ENCODE assay signal across 12 mouse cellular contexts in the genomic region with DNA sequence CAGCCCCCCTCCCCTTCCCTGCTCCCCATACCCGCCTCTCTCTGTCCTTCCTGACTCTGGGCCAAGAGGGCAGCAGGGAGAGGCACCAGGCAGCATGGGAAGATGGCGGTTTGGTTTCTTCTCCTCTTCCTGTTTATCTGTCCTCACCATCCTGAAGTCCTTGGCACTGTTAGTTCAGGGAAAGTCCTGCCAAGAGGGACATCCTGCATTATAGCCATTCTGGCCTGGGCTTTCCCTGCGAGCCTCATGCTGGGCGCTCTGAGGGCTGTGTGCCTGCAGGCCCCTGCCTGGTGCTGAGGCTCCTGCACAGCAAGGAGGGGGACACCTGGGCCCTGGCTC. TPM values are rescaled to one million over a fixed set of nuclear protein-coding genes. Genes with fewer than 3 reads are reported as not detected.
DNase-seq lines count a peak whose midpoint lies in the region; ATAC-seq and TF ChIP-seq lines count a peak whose summit lies in the region.
"Had no signal": no experiment of that assay in that cellular context is flagged by ENCODE, and none has a peak within 500 bp of the region (broad histone marks: within the 10 kb centered on the region; RNA-seq: fewer than 3 reads in every experiment).

No protein-coding gene starts in this region.

- H3K27me3 ChIP-seq in heart, adult 2 months (ENCODE audit: control insufficient read depth, insufficient read depth, low read length), result no peaks in the 10 kb centered on the region
- no peaks in the 10 kb centered on the region for H3K27me3 ChIP-seq in liver, adult 2 months (ENCODE audit: control insufficient read depth, insufficient read depth, low read length)
- H3K27me3 ChIP-seq in liver, postnatal 0 days (ENCODE audit: insufficient read depth, low read length), result no peaks in the 10 kb centered on the region
- H3K27me3 ChIP-seq: limb, embryonic 13.5 days had no signal

- peaks cover 6% of the 10 kb centered on the region for H3K79me2 ChIP-seq in heart, adult 2 months (replicated peaks; ENCODE audit: control insufficient read depth, insufficient read depth, low read length)
- peaks cover 33% of the 10 kb centered on the region for H3K79me2 ChIP-seq in liver, adult 2 months (ENCODE audit: control insufficient read depth, insufficient read depth, low read length)

- intact Hi-C loops in heart, adult 2 months (cut with DNase I), result no loop called here
- intact Hi-C loops in heart, postnatal 25 days (cut with DNase I), result no loop called here

- H3K4me2 ChIP-seq in liver, postnatal 0 days (ENCODE audit: low read depth, low read length), result no peak overlapping the region
- H3K4me2 ChIP-seq: limb, embryonic 13.5 days; midbrain, embryonic 11.5 days had no signal

- H3K9me3 ChIP-seq in liver, postnatal 0 days (ENCODE audit: low read length), result no peaks in the 10 kb centered on the region

- H3K4me3 ChIP-seq in heart, adult 2 months, result no peak overlapping the region
- H3K4me3 ChIP-seq in liver, adult 2 months (ENCODE audit: insufficient read depth, low read depth, low read length), result no peak overlapping the region
- no peak overlapping the region for H3K4me3 ChIP-seq in liver, postnatal 0 days (ENCODE audit: low read depth, low read length)
- H3K4me3 ChIP-seq: limb, embryonic 13.5 days had no signal

- peaks cover 25% of the 10 kb centered on the region for H3K36me3 ChIP-seq in heart, adult 2 months (ENCODE audit: control insufficient read depth, insufficient read depth, low read length)
- no peaks in the 10 kb centered on the region for H3K36me3 ChIP-seq in liver, adult 2 months (ENCODE audit: control insufficient read depth, insufficient read depth, low read length)
- no peaks in the 10 kb centered on the region for H3K36me3 ChIP-seq in liver, postnatal 0 days (replicated peaks; ENCODE audit: insufficient read depth, low read length)
- H3K36me3 ChIP-seq: limb, embryonic 13.5 days had no signal

- peak in 1 of 2 experiments; percentile 26 for DNase-seq in heart, adult 2 months
- no peak for DNase-seq in heart, postnatal 25 days (ENCODE audit: low spot score)
- no peak for DNase-seq in liver, adult 2 months (ENCODE audit: extremely low read depth, low read depth, low spot score)
- no peak for DNase-seq in liver, postnatal 0 days
- peak; percentile 84 for DNase-seq in cerebellum, postnatal 14 days
- peak; percentile 80 for DNase-seq in lung, postnatal 25 days (ENCODE audit: low spot score)
- DNase-seq in MN1 (ENCODE audit: low spot score), result no peak
- no peak for DNase-seq in urinary bladder, postnatal 10 days (ENCODE audit: low spot score)
- DNase-seq: B cell, adult 2 months had no signal

- WGBS in heart, adult 2 months, result 25% methylated on average over 4 of the region's 4 CpGs
- WGBS in liver, adult 2 months, result 66% methylated on average over 4 of the region's 4 CpGs
- WGBS in liver, postnatal 0 days (ENCODE audit: insufficient replicate concordance), result 57% methylated on average over 4 of the region's 4 CpGs

- no peak for ATAC-seq in liver, postnatal 0 days

- H3K4me1 ChIP-seq in heart, adult 2 months (ENCODE audit: control insufficient read depth, insufficient read depth, low read length), result peaks cover 58% of the 10 kb centered on the region
- peaks cover 9% of the 10 kb centered on the region for H3K4me1 ChIP-seq in liver, adult 2 months (ENCODE audit: control insufficient read depth, insufficient read depth, low read length)
- peaks cover 18% of the 10 kb centered on the region for H3K4me1 ChIP-seq in liver, postnatal 0 days (ENCODE audit: insufficient read depth)

- no peak for TF ChIP-seq EP300 in heart, adult 2 months (IDR thresholded peaks at IDR 0.05; ENCODE audit: insufficient read depth, low read depth, low read length)
- TF ChIP-seq EP300 in liver, postnatal 0 days (IDR thresholded peaks at IDR 0.05; ENCODE audit: low read depth), result no peak

- TF ChIP-seq POLR2A in heart, adult 2 months (IDR thresholded peaks at IDR 0.05; ENCODE audit: insufficient read depth, low read depth, low read length), result no peak
- TF ChIP-seq POLR2A in liver, adult 2 months (IDR thresholded peaks at IDR 0.05; ENCODE audit: extremely low read depth, insufficient read depth, low read length), result no peak

- H3K27ac ChIP-seq in heart, adult 2 months, result peak overlapping the region; percentile 77
- 0 out of 2 replicates have a peak overlapping the region, but pooled peaks have one; percentile 7 for H3K27ac ChIP-seq in liver, adult 2 months (replicated peaks; ENCODE audit: insufficient read depth, low read depth, low read length)
- no peak overlapping the region for H3K27ac ChIP-seq in liver, postnatal 0 days (ENCODE audit: low read depth)
- H3K27ac ChIP-seq: limb, embryonic 13.5 days had no signal

- no peak overlapping the region for H3K9ac ChIP-seq in heart, adult 2 months (ENCODE audit: low read depth, low read length)
- no peak overlapping the region for H3K9ac ChIP-seq in liver, adult 2 months (ENCODE audit: low read depth, low read length)
- no peak overlapping the region for H3K9ac ChIP-seq in liver, postnatal 0 days (replicated peaks)
- H3K9ac ChIP-seq: limb, embryonic 13.5 days had no signal

- no peak for TF ChIP-seq CTCF in heart, adult 2 months (IDR thresholded peaks at IDR 0.05)
- TF ChIP-seq CTCF in liver, adult 2 months (IDR thresholded peaks at IDR 0.05; ENCODE audit: low read depth, low read length), result no peak
- no peak for TF ChIP-seq CTCF in liver, postnatal 0 days (IDR thresholded peaks at IDR 0.05; ENCODE audit: low read depth)

RNA-seq across cellular contexts. Expression of gene Pald1, which starts 10.8 kb away (rescaled TPM):
- total RNA-seq in heart, adult 2 months (2021), result 10 to 100 TPM; 15.3 to 17.6 TPM
- polyA plus RNA-seq in heart, adult 2 months (2012; rRNA removed), result 17.7 and 20.4 TPM in 2 replicates
- total RNA-seq in heart, postnatal 25 days (2021), result 10 to 100 TPM; 16.1 to 21.9 TPM
- 7.5 and 8.0 TPM in 2 replicates for total RNA-seq in liver, adult 2 months (2014; rRNA removed)
- polyA plus RNA-seq in liver, adult 2 months (2012; rRNA removed), result 6.6 and 8.1 TPM in 2 replicates
- polyA plus RNA-seq in liver, postnatal 0 days (2015; fragmentation: Nextera tagmentation; extraction: Ambion mirVana), result 3.7 and 3.8 TPM in 2 replicates

RNA-seq across cellular contexts. Expression of gene Nodal, which starts 45.2 kb away (rescaled TPM):
- under 1 TPM in 1 of 2 experiments, not detected in 1; 0.10 TPM for total RNA-seq in heart, adult 2 months (2021)
- polyA plus RNA-seq in heart, adult 2 months (2012; rRNA removed), result 0.04 and 0.38 TPM in 2 replicates
- under 1 TPM in 1 of 2 experiments, not detected in 1; 0.10 TPM for total RNA-seq in heart, postnatal 25 days (2021)
- total RNA-seq in liver, adult 2 months (2014; rRNA removed), result 0.18 and 0.27 TPM in 2 replicates
- polyA plus RNA-seq in liver, adult 2 months (2012; rRNA removed), result 0.06 and 0.17 TPM in 2 replicates
- 0.08 and 0.19 TPM in 2 replicates for polyA plus RNA-seq in liver, postnatal 0 days (2015; fragmentation: Nextera tagmentation; extraction: Ambion mirVana)
- polyA plus RNA-seq: midbrain, embryonic 11.5 days; stomach, embryonic 14.5 days had no signal

Comparison
In these comparisons a context has a peak if more than half of its experiments do, and no peak if none do; other contexts are left out.
1. DNase-seq: peak in cerebellum, postnatal 14 days (2 of 2) and lung, postnatal 25 days (single experiment); none in heart, postnatal 25 days (single experiment), liver, adult 2 months (single experiment), liver, postnatal 0 days (single experiment), MN1 (single experiment) and urinary bladder, postnatal 10 days (single experiment).